Mouse (Mus musculus): ENCODE results near the gene Ndrg2.

GRCm38 (mm10) chr14:51960316-51960715 lies 46.4 kb upstream of the Ndrg2 start:
- TF ChIP-seq POLR2A (IDR thresholded peaks at IDR 0.05; ENCODE audit: low read depth, low read length) (no peak), CTCF (IDR thresholded peaks at IDR 0.05; ENCODE audit: borderline replicate concordance, insufficient read depth, low read length) (no peak)

Data from embryonic fibroblast, embryonic 13.5 days (primary cell).